Mouse (Mus musculus) liver, adult 2 months (tissue): ENCODE results near the gene St7l.

Source experiments
- CTCF ChIP-seq: fragments of 200-500 bp; IDR thresholded peaks from 2 replicates; pipeline ENCODE4 v1.5.1; 2011; ENCODE audit warnings: low read depth, low read length, control low read depth
- POLR2A ChIP-seq: fragments of 200-500 bp; IDR thresholded peaks from 2 replicates; pipeline ENCODE4 v1.6.1; 2011; ENCODE audit warnings: low read length, control low read depth; ENCODE audit not compliant: insufficient read depth; ENCODE audit errors: extremely low read depth

DNA sequence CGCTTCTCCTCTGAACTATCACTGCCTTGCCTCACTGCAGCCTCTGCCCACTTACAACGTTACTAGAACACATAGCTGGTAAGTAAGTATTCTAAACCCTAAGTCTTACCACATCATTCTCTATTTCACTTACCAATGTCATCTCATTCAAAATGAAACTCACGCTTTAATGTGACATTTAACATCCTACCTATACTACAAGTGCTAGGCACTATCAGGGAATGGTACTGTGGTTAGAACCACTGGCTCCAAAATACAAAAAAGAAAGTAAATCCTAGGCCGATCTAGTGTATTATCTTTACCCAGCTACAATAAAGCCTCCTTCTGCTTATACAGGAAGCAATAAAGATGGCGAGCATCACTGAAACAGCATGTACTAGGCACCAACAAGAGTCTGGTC lies 22.8 kb upstream of the St7l start:
- TF ChIP-seq POLR2A: no peak
- no peak for TF ChIP-seq CTCF
